In genomic region chr13:34162491-34163303, GRCm38 (mm10) we compare ENCODE assay signal across 8 mouse cellular contexts. TPM values are rescaled to one million over a fixed set of nuclear protein-coding genes. Genes with fewer than 3 reads are reported as not detected.
DNase-seq lines count a peak whose midpoint lies in the region; ATAC-seq and TF ChIP-seq lines count a peak whose summit lies in the region.

TSS of gene Psmg4 (plus strand) at chr13:34162964.

- ATAC-seq in erythroid progenitor cell, adult 5-6 weeks (replicated peaks; ENCODE audit: low FRiP score, poor library complexity, severe bottlenecking) = peak; percentile 97
- peak; percentile 95 for ATAC-seq in heart, embryonic 12.5 days (ENCODE audit: insufficient number of reproducible peaks, low FRiP score)
- peak; percentile 96 for ATAC-seq in kidney, postnatal 0 days (replicated peaks; ENCODE audit: low FRiP score, low read depth)
- peak; percentile 93 for ATAC-seq in monocyte, adult 5-6 weeks (replicated peaks; ENCODE audit: insufficient number of reproducible peaks, low FRiP score, low TSS enrichment, poor library complexity, severe bottlenecking)

- H3K4me2 ChIP-seq in heart, embryonic 12.5 days = peak within 1 kb of the TSS; percentile 71
- peak within 1 kb of the TSS; percentile 72 for H3K4me2 ChIP-seq in kidney, postnatal 0 days (ENCODE audit: low read length)

- H3K27ac ChIP-seq in brown adipose tissue, adult 24 weeks (replicated peaks; ENCODE audit: low read depth, low read length) = peak within 1 kb of the TSS; percentile 91
- H3K27ac ChIP-seq in heart, embryonic 12.5 days (ENCODE audit: poor library complexity, severe bottlenecking) = peak within 1 kb of the TSS; percentile 81
- H3K27ac ChIP-seq in kidney, postnatal 0 days = peak within 1 kb of the TSS; percentile 94
- peak within 1 kb of the TSS; percentile 67 for H3K27ac ChIP-seq in liver, adult 2 months (replicated peaks; ENCODE audit: insufficient read depth, low read depth, low read length)

- peak within 1 kb of the TSS; percentile 92 for H3K4me3 ChIP-seq in brown adipose tissue, adult 24 weeks (ENCODE audit: insufficient read depth, low read depth, low read length)
- H3K4me3 ChIP-seq in heart, embryonic 12.5 days = peak within 1 kb of the TSS; percentile 65
- peak within 1 kb of the TSS; percentile 63 for H3K4me3 ChIP-seq in kidney, postnatal 0 days (replicated peaks; ENCODE audit: low read depth, low read length)
- H3K4me3 ChIP-seq in liver, adult 2 months (ENCODE audit: insufficient read depth, low read depth, low read length) = peak within 1 kb of the TSS; percentile 68

- no peaks in the 10 kb centered on the region; the same call in 1 of the 2 replicates for H3K4me1 ChIP-seq in brown adipose tissue, adult 24 weeks (ENCODE audit: control insufficient read depth, insufficient read depth, insufficient read length, low read length)
- peaks cover 10% of the 10 kb centered on the region for H3K4me1 ChIP-seq in heart, embryonic 12.5 days (replicated peaks)
- peaks cover 5% of the 10 kb centered on the region; the same call in 1 of the 2 replicates for H3K4me1 ChIP-seq in kidney, postnatal 0 days (replicated peaks; ENCODE audit: insufficient read depth, low read length)
- H3K4me1 ChIP-seq in liver, adult 2 months (ENCODE audit: control insufficient read depth, insufficient read depth, low read length) = peaks cover 3% of the 10 kb centered on the region; the same call in 1 of the 2 replicates

- H3K9ac ChIP-seq in heart, embryonic 12.5 days = peak within 1 kb of the TSS; percentile 69
- peak within 1 kb of the TSS; percentile 72 for H3K9ac ChIP-seq in kidney, postnatal 0 days (ENCODE audit: low read depth, low read length)
- peak within 1 kb of the TSS; percentile 77 for H3K9ac ChIP-seq in liver, adult 2 months (ENCODE audit: low read depth, low read length)

- no peak for TF ChIP-seq CTCF in kidney, postnatal 0 days (IDR thresholded peaks at IDR 0.05; ENCODE audit: low read depth)
- TF ChIP-seq CTCF in liver, adult 2 months (IDR thresholded peaks at IDR 0.05; ENCODE audit: low read depth, low read length) = no peak

- 3% methylated on average over 44 of the region's 44 CpGs for WGBS in heart, embryonic 12.5 days
- under 1% methylated on average over 44 of the region's 44 CpGs for WGBS in kidney, postnatal 0 days
- WGBS in liver, adult 2 months = 5% methylated on average over 44 of the region's 44 CpGs

- H3K79me2 ChIP-seq in liver, adult 2 months (ENCODE audit: control insufficient read depth, insufficient read depth, low read length) = 0 out of 2 replicates have a peak, but pooled peaks cover 3% of the 10 kb centered on the region

- H3K27me3 ChIP-seq in heart, embryonic 12.5 days (replicated peaks) = no peaks in the 10 kb centered on the region
- H3K27me3 ChIP-seq in kidney, postnatal 0 days (ENCODE audit: insufficient read depth, low read length) = no peaks in the 10 kb centered on the region
- H3K27me3 ChIP-seq in liver, adult 2 months (ENCODE audit: control insufficient read depth, insufficient read depth, low read length) = no peaks in the 10 kb centered on the region

- no peaks in the 10 kb centered on the region for H3K9me3 ChIP-seq in heart, embryonic 12.5 days (replicated peaks)
- no peaks in the 10 kb centered on the region for H3K9me3 ChIP-seq in kidney, postnatal 0 days (replicated peaks; ENCODE audit: low read length)

- TF ChIP-seq POLR2A in liver, adult 2 months (IDR thresholded peaks at IDR 0.05; ENCODE audit: extremely low read depth, insufficient read depth, low read length) = peak; percentile 68; the same call in 1 of the 2 replicates

- peaks cover 9% of the 10 kb centered on the region for H3K36me3 ChIP-seq in heart, embryonic 12.5 days
- peaks cover 5% of the 10 kb centered on the region for H3K36me3 ChIP-seq in kidney, postnatal 0 days (ENCODE audit: insufficient read depth, low read length)
- H3K36me3 ChIP-seq in liver, adult 2 months (ENCODE audit: control insufficient read depth, insufficient read depth, low read length) = peaks cover 6% of the 10 kb centered on the region; the same call in 1 of the 2 replicates

- peak; percentile 95 for DNase-seq in CD4-positive, CD25-positive, alpha-beta regulatory T cell, adult 2 months (ENCODE audit: low read depth, low spot score)
- DNase-seq in kidney, postnatal 0 days (ENCODE audit: low spot score) = peak; percentile 95
- peak; percentile 73 for DNase-seq in liver, adult 2 months (ENCODE audit: extremely low read depth, low read depth, low spot score)
- peak; percentile 92 to 93 for DNase-seq in spleen, postnatal 36 days (ENCODE audit: low spot score in 2 of 2)

RNA-seq across cellular contexts. Expression of gene Psmg4, which starts in this region (rescaled TPM):
- 25.2 and 29.4 TPM in 2 replicates for polyA plus RNA-seq in brown adipose tissue, adult 24 weeks (2012; ENCODE audit: insufficient read depth, insufficient read length, missing spikeins)
- total RNA-seq in erythroid progenitor cell, adult 5-6 weeks (2015; ENCODE audit: low replicate concordance) = 3.8 and 10.5 TPM in 2 replicates
- total RNA-seq in erythroid progenitor cell, adult 5-6 weeks (2017; ENCODE audit: low replicate concordance) = 4.4 and 36.2 TPM in 2 replicates
- polyA plus RNA-seq in heart, embryonic 12.5 days (2016; fragmentation: Nextera tagmentation; extraction: Ambion mirVana) = 76.9 and 78.8 TPM in 2 replicates
- 110 and 117 TPM in 2 replicates for polyA plus RNA-seq in kidney, postnatal 0 days (2015; fragmentation: Nextera tagmentation; extraction: Ambion mirVana)
- 44.0 and 44.5 TPM in 2 replicates for total RNA-seq in liver, adult 2 months (2014; rRNA removed)
- polyA plus RNA-seq in liver, adult 2 months (2012; rRNA removed) = 60.9 and 61.9 TPM in 2 replicates
- total RNA-seq in monocyte, adult 5-6 weeks (2017) = 59.4 to 101 TPM (median 76.2 TPM) in 3 replicates

Comparison
In these comparisons a context has a peak if more than half of its experiments do, and no peak if none do; other contexts are left out.
1. Peak in every context shown above with its lines: DNase-seq, ATAC-seq, H3K4me3 ChIP-seq and H3K27ac ChIP-seq.